Mouse (Mus musculus): Measurements from ENCODE around the gene Arhgap5. TPM values are rescaled to one million over a fixed set of nuclear protein-coding genes. Genes with fewer than 3 reads are reported as not detected.

Gene Arhgap5
- polyA plus RNA-seq, 1 experiment from 2014 or later: 53.3 TPM

GRCm38 (mm10) chr12:52604992-52605652 lies 101.3 kb downstream of the Arhgap5 start:
- Histone ChIP-seq H3K9ac (peak overlapping the region; percentile 69), H3K27me3 (ENCODE audit: insufficient read depth, low read length) (no peaks in the 10 kb centered on the region), H3K4me1 (ENCODE audit: insufficient read depth) (no peaks in the 10 kb centered on the region), H3K4me2 (peak overlapping the region; percentile 64), H3K4me3 (ENCODE audit: low read depth, low read length) (peak overlapping the region; percentile 63), H3K9me3 (ENCODE audit: low read depth, low read length) (no peaks in the 10 kb centered on the region), H3K27ac (ENCODE audit: low read depth) (peak overlapping the region; percentile 89), H3K36me3 (ENCODE audit: insufficient read depth) (no peaks in the 10 kb centered on the region)
- WGBS: 39% methylated on average over 13 of the region's 13 CpGs
- peak; percentile 26 for DNase-seq
- ATAC-seq (ENCODE audit: insufficient read depth): no peak
- TF ChIP-seq CTCF (IDR thresholded peaks at IDR 0.05; ENCODE audit: low read depth): no peak

GRCm38 (mm10) chr12:52607411-52607810 lies 103.6 kb downstream of the Arhgap5 start:
- Histone ChIP-seq H3K36me3 (ENCODE audit: insufficient read depth) (no peaks in the 10 kb centered on the region), H3K4me2 (no peak overlapping the region), H3K4me1 (ENCODE audit: insufficient read depth) (no peaks in the 10 kb centered on the region), H3K27me3 (ENCODE audit: insufficient read depth, low read length) (no peaks in the 10 kb centered on the region), H3K4me3 (ENCODE audit: low read depth, low read length) (no peak overlapping the region), H3K9ac (no peak overlapping the region), H3K9me3 (ENCODE audit: low read depth, low read length) (no peaks in the 10 kb centered on the region), H3K27ac (ENCODE audit: low read depth) (no peak overlapping the region)
- DNase-seq (peak; percentile 4), ATAC-seq (ENCODE audit: insufficient read depth) (no peak)
- no peak for TF ChIP-seq CTCF (IDR thresholded peaks at IDR 0.05; ENCODE audit: low read depth)
- WGBS: 53% methylated on average over 4 of the region's 4 CpGs

- Histone ChIP-seq H3K9ac (no peak overlapping the region), H3K36me3 (ENCODE audit: insufficient read depth) (no peaks in the 10 kb centered on the region), H3K27me3 (ENCODE audit: insufficient read depth, low read length) (no peaks in the 10 kb centered on the region), H3K4me1 (ENCODE audit: insufficient read depth) (no peaks in the 10 kb centered on the region), H3K27ac (ENCODE audit: low read depth) (no peak overlapping the region), H3K4me2 (no peak overlapping the region), H3K9me3 (ENCODE audit: low read depth, low read length) (no peaks in the 10 kb centered on the region), H3K4me3 (ENCODE audit: low read depth, low read length) (no peak overlapping the region)
- DNase-seq (no peak), ATAC-seq (ENCODE audit: insufficient read depth) (no peak)
- TF ChIP-seq CTCF (IDR thresholded peaks at IDR 0.05; ENCODE audit: low read depth): no peak
- WGBS: 72% methylated on average over 3 of the region's 3 CpGs
Observed at GRCm38 (mm10) chr12:52615703-52616102, 111.9 kb downstream of the Arhgap5 start.

- H3K4me2 ChIP-seq: no peak overlapping the region
- no peaks in the 10 kb centered on the region for H3K4me1 ChIP-seq (ENCODE audit: insufficient read depth)
- no peak overlapping the region for H3K27ac ChIP-seq (ENCODE audit: low read depth)
- no peaks in the 10 kb centered on the region for H3K9me3 ChIP-seq (ENCODE audit: low read depth, low read length)
- H3K36me3 ChIP-seq (ENCODE audit: insufficient read depth): no peaks in the 10 kb centered on the region
- no peak overlapping the region for H3K4me3 ChIP-seq (ENCODE audit: low read depth, low read length)
- no peaks in the 10 kb centered on the region for H3K27me3 ChIP-seq (ENCODE audit: insufficient read depth, low read length)
- no peak for DNase-seq
- WGBS: 73% methylated on average over 5 of the region's 5 CpGs
- no peak overlapping the region for H3K9ac ChIP-seq
- ATAC-seq (ENCODE audit: insufficient read depth): no peak
- TF ChIP-seq CTCF (IDR thresholded peaks at IDR 0.05; ENCODE audit: low read depth): no peak
Observed at GRCm38 (mm10) chr12:52618418-52619040, 114.8 kb downstream of the Arhgap5 start.

- H3K27me3 ChIP-seq (ENCODE audit: insufficient read depth, low read length): no peaks in the 10 kb centered on the region
- no peak overlapping the region for H3K4me3 ChIP-seq (ENCODE audit: low read depth, low read length)
- H3K27ac ChIP-seq (ENCODE audit: low read depth): no peak overlapping the region
- ATAC-seq (ENCODE audit: insufficient read depth): no peak
- no peaks in the 10 kb centered on the region for H3K4me1 ChIP-seq (ENCODE audit: insufficient read depth)
- no peak for TF ChIP-seq CTCF (IDR thresholded peaks at IDR 0.05; ENCODE audit: low read depth)
- no peak overlapping the region for H3K4me2 ChIP-seq
- H3K36me3 ChIP-seq (ENCODE audit: insufficient read depth): no peaks in the 10 kb centered on the region
- no peaks in the 10 kb centered on the region for H3K9me3 ChIP-seq (ENCODE audit: low read depth, low read length)
- no peak overlapping the region for H3K9ac ChIP-seq
- no peak for DNase-seq
Observed at GRCm38 (mm10) chr12:52619644-52620043, 115.9 kb downstream of the Arhgap5 start.

Other genes with a start within 250 kb of the Arhgap5 start
- gene Akap6, start 195.4 kb downstream of the Arhgap5 start, polyA plus RNA-seq (2014; fragmentation: Nextera tagmentation; extraction: Ambion mirVana): 0.51 and 0.68 TPM in 2 replicates